Mouse (Mus musculus): Measurements from ENCODE around the gene Tgfb1i1. TPM values are rescaled to one million over a fixed set of nuclear protein-coding genes. Genes with fewer than 3 reads are reported as not detected.
A peak's percentile ranks its signal among the peaks of the same experiment; 100 is the strongest.

Gene Tgfb1i1
- polyA plus RNA-seq, 1 experiment from 2014 or later, result 161 TPM

DNA sequence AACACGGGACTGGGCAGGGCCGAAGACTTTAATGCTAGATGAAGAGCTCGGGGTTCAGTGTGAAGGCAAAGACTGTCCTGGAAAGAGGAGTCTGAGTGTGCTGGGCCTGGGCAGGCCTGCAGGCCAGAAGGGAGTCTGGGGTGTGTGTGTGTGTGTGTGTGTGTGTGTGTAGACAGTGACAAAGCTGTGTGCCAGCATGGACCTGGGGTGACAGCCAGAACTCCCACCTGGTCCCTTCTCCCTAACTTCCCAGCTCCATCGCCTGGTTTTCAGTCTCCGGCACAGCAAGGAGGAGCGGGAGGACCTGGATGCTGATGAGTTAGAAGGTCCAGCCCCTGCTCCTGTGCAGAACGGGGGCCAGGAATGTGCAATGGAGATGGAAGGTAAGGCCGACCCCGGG, 24.9 kb downstream of the Tgfb1i1 start:
- Histone ChIP-seq H3K9ac (ENCODE audit: low read length) (no peak overlapping the region), H3K4me3 (ENCODE audit: low read length) (no peak overlapping the region), H3K9me3 (replicated peaks; ENCODE audit: control insufficient read depth, low read length) (no peaks in the 10 kb centered on the region), H3K4me2 (ENCODE audit: low read depth, low read length) (no peak overlapping the region), H3K27ac (ENCODE audit: low read length) (no peak overlapping the region), H3K4me1 (ENCODE audit: control insufficient read depth, insufficient read depth, low read length) (peaks cover 3% of the 10 kb centered on the region; the same call in 1 of the 2 replicates), H3K27me3 (ENCODE audit: control insufficient read depth, insufficient read depth, low read length) (no peaks in the 10 kb centered on the region), H3K36me3 (ENCODE audit: control insufficient read depth, insufficient read depth) (peaks cover 36% of the 10 kb centered on the region)
- ATAC-seq (replicated peaks; ENCODE audit: extremely low read depth, insufficient read depth, low FRiP score), result no peak
- WGBS, result 88% methylated on average over 9 of the region's 9 CpGs

GRCm38 (mm10) chr7:128276051-128276450, 29.4 kb downstream of the Tgfb1i1 start:
- ATAC-seq (replicated peaks; ENCODE audit: extremely low read depth, insufficient read depth, low FRiP score), result no peak
- H3K36me3 ChIP-seq (ENCODE audit: control insufficient read depth, insufficient read depth), result peaks cover 50% of the 10 kb centered on the region
- 83% methylated on average over 6 of the region's 6 CpGs for WGBS
- H3K4me2 ChIP-seq (ENCODE audit: low read depth, low read length), result no peak overlapping the region
- no peaks in the 10 kb centered on the region for H3K9me3 ChIP-seq (replicated peaks; ENCODE audit: control insufficient read depth, low read length)
- no peaks in the 10 kb centered on the region for H3K4me1 ChIP-seq (ENCODE audit: control insufficient read depth, insufficient read depth, low read length)
- H3K4me3 ChIP-seq (ENCODE audit: low read length), result no peak overlapping the region
- no peak overlapping the region for H3K27ac ChIP-seq (ENCODE audit: low read length)
- no peaks in the 10 kb centered on the region for H3K27me3 ChIP-seq (ENCODE audit: control insufficient read depth, insufficient read depth, low read length)
- H3K9ac ChIP-seq (ENCODE audit: low read length), result no peak overlapping the region

DNA sequence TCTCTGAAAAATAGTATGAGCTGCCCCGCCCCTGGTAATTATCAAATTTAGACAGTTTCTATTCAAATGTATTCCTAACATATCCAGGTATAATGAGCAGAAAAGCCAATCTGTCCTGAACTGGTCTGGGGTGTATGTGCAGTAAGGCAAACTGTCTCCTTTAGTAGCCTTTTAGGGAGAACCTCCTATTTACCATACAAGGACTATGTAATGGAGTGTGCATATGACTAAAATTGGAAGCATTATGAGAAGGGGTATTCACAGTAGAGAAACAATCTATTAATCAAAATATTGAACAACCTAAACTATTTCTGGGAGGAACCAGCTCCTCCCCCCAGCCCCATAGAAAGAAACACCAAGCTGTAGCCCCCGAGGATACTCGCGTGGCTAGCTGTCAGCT, 33.1 kb downstream of the Tgfb1i1 start:
- no peaks in the 10 kb centered on the region for H3K27me3 ChIP-seq (ENCODE audit: control insufficient read depth, insufficient read depth, low read length)
- H3K9me3 ChIP-seq (replicated peaks; ENCODE audit: control insufficient read depth, low read length), result no peaks in the 10 kb centered on the region
- no peak overlapping the region for H3K4me2 ChIP-seq (ENCODE audit: low read depth, low read length)
- H3K9ac ChIP-seq (ENCODE audit: low read length), result no peak overlapping the region
- no peak for ATAC-seq (replicated peaks; ENCODE audit: extremely low read depth, insufficient read depth, low FRiP score)
- peaks cover 27% of the 10 kb centered on the region for H3K36me3 ChIP-seq (ENCODE audit: control insufficient read depth, insufficient read depth)
- 93% methylated on average over 4 of the region's 4 CpGs for WGBS
- H3K4me3 ChIP-seq (ENCODE audit: low read length), result no peak overlapping the region
- peaks cover 4% of the 10 kb centered on the region for H3K4me1 ChIP-seq (ENCODE audit: control insufficient read depth, insufficient read depth, low read length)
- H3K27ac ChIP-seq (ENCODE audit: low read length), result no peak overlapping the region

GRCm38 (mm10) chr7:128281765-128282164, 35.2 kb downstream of the Tgfb1i1 start:
- no peak overlapping the region for H3K27ac ChIP-seq (ENCODE audit: low read length)
- H3K9ac ChIP-seq (ENCODE audit: low read length), result no peak overlapping the region
- no peak overlapping the region for H3K4me2 ChIP-seq (ENCODE audit: low read depth, low read length)
- no peak for ATAC-seq (replicated peaks; ENCODE audit: extremely low read depth, insufficient read depth, low FRiP score)
- peaks cover 4% of the 10 kb centered on the region for H3K4me1 ChIP-seq (ENCODE audit: control insufficient read depth, insufficient read depth, low read length)
- WGBS, result 83% methylated on average over 11 of the region's 11 CpGs
- no peaks in the 10 kb centered on the region for H3K27me3 ChIP-seq (ENCODE audit: control insufficient read depth, insufficient read depth, low read length)
- H3K9me3 ChIP-seq (replicated peaks; ENCODE audit: control insufficient read depth, low read length), result no peaks in the 10 kb centered on the region
- no peak overlapping the region for H3K4me3 ChIP-seq (ENCODE audit: low read length)
- peaks cover 14% of the 10 kb centered on the region for H3K36me3 ChIP-seq (ENCODE audit: control insufficient read depth, insufficient read depth)

DNA sequence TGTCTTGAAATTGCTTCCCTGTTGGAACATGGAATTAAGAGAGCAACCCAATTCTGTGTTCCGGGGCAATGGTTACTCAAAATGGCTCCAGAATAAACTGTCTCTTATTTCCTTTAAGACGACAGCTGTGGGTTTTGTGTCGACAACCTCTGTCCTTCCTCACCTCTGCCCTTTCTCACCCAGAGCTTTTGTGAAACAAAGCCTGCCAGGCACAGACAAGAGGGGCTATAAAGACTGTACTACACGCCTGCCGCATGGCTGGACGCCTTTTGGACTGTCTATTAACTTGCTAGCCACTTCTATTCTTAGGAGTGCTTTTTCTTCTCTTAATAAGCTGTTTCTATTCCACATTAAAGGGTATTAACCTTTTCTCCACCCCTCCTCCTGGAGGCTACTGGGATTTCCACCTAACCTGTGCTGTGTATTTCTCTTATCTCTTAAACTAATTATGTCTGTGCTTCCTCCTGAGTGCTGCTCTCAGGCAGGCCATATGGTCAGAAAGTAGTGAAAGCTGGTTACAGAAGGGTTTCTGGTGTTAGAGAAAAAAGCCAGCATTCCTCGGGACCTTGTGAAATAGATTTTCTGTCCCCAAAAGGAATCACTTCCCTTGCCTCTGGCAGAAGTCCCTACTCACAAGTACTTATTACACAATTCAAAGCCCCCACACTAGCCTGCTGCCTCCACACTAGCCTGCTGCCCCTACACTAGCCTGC, 36.1 kb downstream of the Tgfb1i1 start:
- WGBS, result 38% methylated on average over 7 of the region's 7 CpGs
- ATAC-seq (replicated peaks; ENCODE audit: extremely low read depth, insufficient read depth, low FRiP score), result no peak
- no peak overlapping the region for H3K9ac ChIP-seq (ENCODE audit: low read length)

GRCm38 (mm10) chr7:128284047-128284446, 37.4 kb downstream of the Tgfb1i1 start:
- Histone ChIP-seq H3K36me3 (ENCODE audit: control insufficient read depth, insufficient read depth) (peaks cover 11% of the 10 kb centered on the region), H3K9ac (ENCODE audit: low read length) (no peak overlapping the region), H3K27me3 (ENCODE audit: control insufficient read depth, insufficient read depth, low read length) (no peaks in the 10 kb centered on the region), H3K9me3 (replicated peaks; ENCODE audit: control insufficient read depth, low read length) (no peaks in the 10 kb centered on the region), H3K4me2 (ENCODE audit: low read depth, low read length) (no peak overlapping the region), H3K4me3 (ENCODE audit: low read length) (no peak overlapping the region), H3K27ac (ENCODE audit: low read length) (no peak overlapping the region), H3K4me1 (ENCODE audit: control insufficient read depth, insufficient read depth, low read length) (peaks cover 11% of the 10 kb centered on the region)
- 56% methylated on average over 5 of the region's 5 CpGs for whole genome bisulfite sequencing
- ATAC-seq (replicated peaks; ENCODE audit: extremely low read depth, insufficient read depth, low FRiP score), result no peak

More for the DNA sequence above, 36.1 kb downstream of the Tgfb1i1 start:
- no peak overlapping the region for H3K4me2 ChIP-seq (ENCODE audit: low read depth, low read length)
- H3K9me3 ChIP-seq (replicated peaks; ENCODE audit: control insufficient read depth, low read length), result no peaks in the 10 kb centered on the region
- peaks cover 4% of the 10 kb centered on the region for H3K4me1 ChIP-seq (ENCODE audit: control insufficient read depth, insufficient read depth, low read length)
- peaks cover 9% of the 10 kb centered on the region for H3K36me3 ChIP-seq (ENCODE audit: control insufficient read depth, insufficient read depth)
- no peaks in the 10 kb centered on the region for H3K27me3 ChIP-seq (ENCODE audit: control insufficient read depth, insufficient read depth, low read length)
- no peak overlapping the region for H3K4me3 ChIP-seq (ENCODE audit: low read length)
- no peak overlapping the region; the same call in 1 of the 2 replicates for H3K27ac ChIP-seq (ENCODE audit: low read length)

GRCm38 (mm10) chr7:128285060-128285459, 38.4 kb downstream of the Tgfb1i1 start:
- Histone ChIP-seq H3K9me3 (replicated peaks; ENCODE audit: control insufficient read depth, low read length) (no peaks in the 10 kb centered on the region), H3K27ac (ENCODE audit: low read length) (no peak overlapping the region), H3K36me3 (ENCODE audit: control insufficient read depth, insufficient read depth) (peaks cover 6% of the 10 kb centered on the region; the same call in 1 of the 2 replicates), H3K4me2 (ENCODE audit: low read depth, low read length) (no peak overlapping the region), H3K27me3 (ENCODE audit: control insufficient read depth, insufficient read depth, low read length) (no peaks in the 10 kb centered on the region), H3K4me3 (ENCODE audit: low read length) (no peak overlapping the region), H3K4me1 (ENCODE audit: control insufficient read depth, insufficient read depth, low read length) (peaks cover 14% of the 10 kb centered on the region), H3K9ac (ENCODE audit: low read length) (no peak overlapping the region)
- ATAC-seq (replicated peaks; ENCODE audit: extremely low read depth, insufficient read depth, low FRiP score), result no peak
- WGBS, result 82% methylated on average over 8 of the region's 8 CpGs

DNA sequence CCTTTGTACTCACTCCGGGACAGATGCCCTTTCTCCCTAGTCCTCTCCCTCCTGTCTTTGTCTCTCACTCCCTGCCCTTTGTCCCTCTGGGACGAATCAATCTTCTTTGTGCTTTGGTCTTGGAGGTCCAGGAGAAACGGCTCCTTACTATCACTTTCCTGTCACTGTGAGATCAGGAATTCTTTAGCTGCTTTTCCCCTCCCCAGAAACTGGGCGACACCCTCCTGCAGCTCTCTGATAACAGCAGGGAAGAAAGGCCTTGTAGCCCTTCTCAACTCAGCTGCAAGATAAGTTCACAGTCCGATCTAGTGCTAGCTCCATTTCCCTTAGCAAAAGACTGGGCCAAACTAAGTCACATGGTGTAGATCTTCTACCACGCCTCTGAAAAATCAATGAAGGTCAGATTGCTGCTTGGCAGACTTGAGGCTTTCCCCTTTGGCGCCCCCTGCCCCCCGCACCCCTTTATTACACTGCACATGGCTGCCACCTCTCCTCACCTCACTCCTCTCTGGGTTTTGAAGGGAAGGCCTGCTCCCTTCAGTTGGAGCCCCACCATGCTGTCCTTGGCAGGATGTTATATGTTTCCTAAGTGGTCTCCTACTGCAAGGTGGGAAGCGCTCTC, 42.4 kb downstream of the Tgfb1i1 start:
- Histone ChIP-seq H3K4me3 (ENCODE audit: low read length) (peak overlapping the region; percentile 4; the same call in 1 of the 2 replicates), H3K9ac (ENCODE audit: low read length) (peak overlapping the region; percentile 57), H3K4me1 (ENCODE audit: control insufficient read depth, insufficient read depth, low read length) (peaks cover 10% of the 10 kb centered on the region), H3K27me3 (ENCODE audit: control insufficient read depth, insufficient read depth, low read length) (no peaks in the 10 kb centered on the region), H3K4me2 (ENCODE audit: low read depth, low read length) (peak overlapping the region; percentile 20), H3K36me3 (ENCODE audit: control insufficient read depth, insufficient read depth) (peaks cover 3% of the 10 kb centered on the region; the same call in 1 of the 2 replicates), H3K27ac (ENCODE audit: low read length) (peak overlapping the region; percentile 50), H3K9me3 (replicated peaks; ENCODE audit: control insufficient read depth, low read length) (no peaks in the 10 kb centered on the region)
- WGBS, result 25% methylated on average over 9 of the region's 9 CpGs
- peak; percentile 68 for ATAC-seq (replicated peaks; ENCODE audit: extremely low read depth, insufficient read depth, low FRiP score)

DNA sequence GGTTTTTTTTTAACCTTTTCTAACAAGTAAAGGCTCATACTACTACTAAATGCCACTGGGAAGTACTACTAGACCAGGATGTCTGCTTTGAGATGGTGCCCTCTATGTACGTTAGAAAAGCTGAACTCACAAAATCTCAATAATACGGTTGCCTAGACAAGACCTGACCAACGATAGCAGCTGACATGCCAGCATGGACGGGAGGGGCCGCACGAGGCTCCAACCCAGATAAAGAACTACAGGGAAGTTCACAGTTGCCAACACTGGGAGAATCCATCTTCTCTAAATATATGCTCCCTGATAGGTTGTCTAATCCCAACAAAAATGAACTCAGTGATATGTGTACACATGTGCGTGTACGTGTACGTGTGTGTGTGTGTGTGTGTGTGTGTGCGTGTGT, 48.2 kb downstream of the Tgfb1i1 start:
- peaks cover 11% of the 10 kb centered on the region for H3K4me1 ChIP-seq (ENCODE audit: control insufficient read depth, insufficient read depth, low read length)
- H3K27ac ChIP-seq (ENCODE audit: low read length), result no peak overlapping the region
- ATAC-seq (replicated peaks; ENCODE audit: extremely low read depth, insufficient read depth, low FRiP score), result no peak
- peaks cover 5% of the 10 kb centered on the region; the same call in 1 of the 2 replicates for H3K36me3 ChIP-seq (ENCODE audit: control insufficient read depth, insufficient read depth)
- no peaks in the 10 kb centered on the region for H3K27me3 ChIP-seq (ENCODE audit: control insufficient read depth, insufficient read depth, low read length)
- H3K9ac ChIP-seq (ENCODE audit: low read length), result no peak overlapping the region
- H3K4me3 ChIP-seq (ENCODE audit: low read length), result no peak overlapping the region
- H3K4me2 ChIP-seq (ENCODE audit: low read depth, low read length), result no peak overlapping the region
- no peaks in the 10 kb centered on the region for H3K9me3 ChIP-seq (replicated peaks; ENCODE audit: control insufficient read depth, low read length)
- WGBS, result 82% methylated on average over 10 of the region's 10 CpGs

All from heart, embryonic 16.5 days (tissue).